Mouse (Mus musculus): ENCODE data around the gene Calm4. TPM values are rescaled to one million over a fixed set of nuclear protein-coding genes. Genes with fewer than 3 reads are reported as not detected.

Gene Calm4
- total RNA-seq, 2 experiments from 2014 or later = not detected

DNA sequence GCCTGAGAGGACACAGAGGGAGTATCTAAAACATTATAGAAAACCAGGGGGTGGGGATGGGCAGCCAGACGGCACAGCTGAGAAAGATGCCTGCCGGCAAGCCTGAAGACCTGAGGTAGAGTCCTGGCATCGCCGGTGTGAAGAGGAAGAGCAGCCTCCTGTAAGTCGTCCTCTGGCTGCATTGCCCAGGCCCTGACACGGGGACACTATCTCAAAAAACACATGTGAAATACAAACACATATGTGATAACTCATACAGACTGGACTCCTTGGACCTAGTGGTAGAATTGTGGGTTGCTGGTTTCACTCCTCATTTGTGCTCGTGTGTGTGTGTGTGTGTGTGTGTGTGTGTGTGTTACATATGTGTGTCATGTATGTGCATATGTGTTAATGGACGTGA lies 23.7 kb downstream of the Calm4 start:
- DNase-seq = no peak

DNA sequence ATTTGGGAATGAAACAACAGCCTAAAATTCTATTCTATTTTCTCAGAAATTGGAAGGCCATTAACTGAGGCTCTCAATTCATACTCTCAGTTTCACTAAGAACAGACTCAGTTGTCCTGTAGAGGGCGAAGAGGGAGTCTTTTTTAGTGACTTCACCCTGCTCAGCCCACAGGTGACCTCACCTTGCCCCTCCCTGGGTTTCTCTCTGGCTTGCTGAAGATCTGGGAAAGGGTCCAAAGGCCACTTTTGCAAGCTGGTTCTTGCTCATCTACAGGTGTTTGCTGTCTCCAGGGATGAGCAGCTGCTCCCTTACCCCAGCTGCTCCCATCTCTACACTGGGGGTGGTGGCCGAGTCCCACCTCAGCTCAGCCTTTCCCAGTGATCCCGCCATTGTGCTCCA lies 24.8 kb downstream of the Calm4 start:
- no peak for DNase-seq

DNA sequence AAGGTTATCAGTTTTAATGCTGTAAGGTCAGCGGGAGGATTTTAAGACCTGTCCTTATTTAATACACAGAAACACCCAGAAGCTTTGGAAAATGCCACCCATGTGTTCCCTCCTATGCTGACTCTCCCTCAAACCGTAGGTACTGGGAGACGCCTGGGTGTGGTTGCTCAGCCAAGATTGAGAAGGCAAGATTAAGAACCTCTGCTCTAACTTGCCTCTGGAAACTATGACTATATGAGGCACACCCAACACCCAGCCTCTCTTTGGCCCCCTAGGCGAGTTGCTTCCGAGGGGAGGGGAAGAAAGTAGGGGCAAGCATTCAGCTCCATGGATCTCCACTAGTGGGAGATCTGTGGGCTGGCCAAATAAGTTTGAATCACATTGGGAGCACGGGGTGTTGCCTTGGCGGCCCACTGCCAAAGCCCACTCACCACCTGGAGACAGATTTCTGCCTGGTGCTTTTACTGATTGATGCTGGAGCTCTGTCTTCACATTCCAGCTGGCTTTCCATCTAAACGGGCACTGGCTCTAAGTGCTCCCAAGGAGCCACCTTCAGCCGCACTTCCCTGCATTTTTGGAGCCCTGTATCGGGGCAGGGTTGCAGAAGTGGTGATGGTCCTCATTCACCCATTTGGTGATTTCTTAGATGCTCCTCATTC lies 25.5 kb downstream of the Calm4 start:
- DNase-seq = no peak

DNA sequence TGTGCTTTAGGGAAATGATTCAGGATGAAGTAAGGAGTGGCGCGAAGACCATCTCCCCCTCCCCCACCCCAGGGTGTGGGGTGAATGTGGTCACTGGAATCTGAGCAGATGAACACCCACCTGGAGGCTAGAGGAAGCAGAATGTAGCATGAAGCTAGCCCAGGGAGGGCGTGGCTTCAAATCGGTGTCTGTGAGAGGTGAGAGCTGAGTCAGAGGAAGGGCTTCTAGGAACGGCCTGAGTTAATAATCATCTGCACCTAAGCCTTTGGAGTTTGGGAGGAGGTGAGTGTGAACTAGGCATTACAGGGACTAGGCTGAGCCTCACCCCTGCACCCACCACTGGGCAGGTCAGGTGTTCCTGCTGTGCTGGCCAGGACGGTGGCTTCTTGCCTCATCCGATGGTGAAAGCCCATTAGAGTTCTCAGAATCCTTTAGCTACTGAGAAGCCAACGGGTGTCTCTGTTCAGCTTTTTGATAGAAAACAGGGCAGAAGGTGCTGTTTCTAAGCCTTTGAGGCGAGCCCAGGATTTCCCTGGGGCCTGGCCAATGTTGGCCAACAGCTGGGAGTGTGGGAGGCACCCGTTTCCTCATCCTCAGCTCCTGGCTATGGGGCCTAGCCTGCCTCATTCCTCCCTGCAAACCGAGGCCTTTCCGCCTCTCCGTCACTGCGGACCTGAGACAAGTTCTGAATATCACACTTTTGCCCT lies 28.2 kb downstream of the Calm4 start:
- DNase-seq = peak in 1 of 2 experiments; percentile 41

DNA sequence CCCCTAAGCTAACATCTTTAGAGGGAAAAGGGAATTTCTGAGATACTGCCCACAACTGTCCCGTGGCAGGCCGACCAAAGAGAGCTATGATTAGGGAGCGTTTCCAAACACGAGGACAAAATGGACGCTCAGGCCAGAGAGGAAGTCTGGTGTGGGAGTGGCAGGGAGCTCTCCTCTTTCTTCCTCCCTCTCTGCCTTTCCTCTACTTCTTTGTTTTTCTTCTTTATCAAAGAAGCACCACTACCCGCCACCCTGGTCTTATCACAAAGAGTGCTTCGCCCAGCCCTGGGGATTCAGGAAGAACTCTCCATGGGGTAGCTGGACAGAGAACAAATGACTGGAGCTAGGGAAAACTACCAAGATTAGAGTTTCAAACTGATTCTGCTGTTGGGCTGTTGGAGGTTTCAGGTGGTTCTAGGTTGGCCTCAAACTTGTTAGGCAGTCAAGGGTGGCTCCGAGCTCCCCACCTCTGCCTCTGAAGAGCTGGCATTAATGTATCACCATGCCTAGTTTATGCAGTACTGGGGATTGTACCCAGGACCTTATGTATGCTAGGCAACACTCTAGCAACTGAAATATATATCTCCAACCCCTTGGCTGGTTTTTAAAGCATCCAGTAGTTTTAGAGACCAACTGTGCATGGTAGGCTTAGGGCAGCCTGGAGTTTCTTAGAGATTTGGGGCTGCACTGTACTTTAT lies 28.9 kb downstream of the Calm4 start:
- DNase-seq = no peak

DNA sequence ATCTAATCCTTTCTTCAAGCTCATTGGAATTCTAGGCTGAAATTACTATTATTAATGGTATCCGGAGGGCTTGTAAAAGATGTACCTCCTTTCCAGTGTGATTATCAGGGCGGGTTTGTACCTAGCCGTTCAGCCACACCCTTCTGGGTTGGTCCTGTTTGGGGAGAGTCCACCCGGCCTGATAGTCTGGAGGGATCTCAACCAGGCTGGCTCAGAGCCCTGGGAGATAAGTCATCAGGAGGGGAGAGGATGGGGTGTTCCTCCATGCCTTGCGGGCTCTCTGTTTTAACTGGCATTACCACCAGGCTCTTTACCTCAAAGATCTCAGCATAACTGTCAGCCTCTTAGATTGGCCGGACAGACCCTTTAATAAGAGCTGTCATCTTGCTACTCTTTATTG lies 29.6 kb downstream of the Calm4 start:
- DNase-seq = no peak

DNA sequence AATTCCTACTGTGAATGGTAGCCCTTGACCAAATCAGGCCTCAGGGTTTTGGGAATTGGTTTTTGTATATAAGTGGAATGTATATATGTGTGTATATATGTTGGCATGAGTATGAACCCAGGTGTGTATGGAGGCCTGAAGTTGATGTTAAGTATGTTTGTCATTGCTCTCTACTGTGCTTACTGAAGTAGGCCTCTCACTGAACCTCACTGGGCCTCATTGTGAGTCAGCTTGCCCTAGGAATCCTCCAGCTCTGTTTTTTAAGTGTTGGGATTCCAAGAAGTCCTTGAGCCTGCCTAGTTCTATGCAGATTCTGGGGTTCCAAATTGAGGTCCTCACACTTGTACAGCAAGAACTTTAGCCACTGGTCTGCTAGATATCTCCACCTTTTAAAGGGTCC lies 32.3 kb downstream of the Calm4 start:
- no peak for DNase-seq

DNA sequence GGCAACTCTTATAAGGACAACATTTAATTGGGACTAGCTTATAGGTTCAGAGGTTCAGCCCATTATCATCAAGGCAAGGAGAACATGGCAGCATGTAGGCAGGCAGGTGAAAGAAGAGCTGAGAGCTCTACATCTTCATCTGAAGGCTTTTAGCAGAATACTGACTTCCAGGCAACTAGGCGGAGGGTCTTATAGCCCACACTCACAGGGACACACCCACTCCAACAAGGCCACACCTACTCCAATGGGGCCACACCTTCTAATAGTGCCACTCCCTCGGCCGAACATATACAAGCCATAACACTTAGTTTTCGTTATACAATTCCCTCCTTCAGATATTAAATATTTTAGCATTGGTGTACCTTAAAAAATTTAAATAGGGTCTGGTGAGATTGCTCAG lies 35.3 kb downstream of the Calm4 start:
- DNase-seq = no peak

DNA sequence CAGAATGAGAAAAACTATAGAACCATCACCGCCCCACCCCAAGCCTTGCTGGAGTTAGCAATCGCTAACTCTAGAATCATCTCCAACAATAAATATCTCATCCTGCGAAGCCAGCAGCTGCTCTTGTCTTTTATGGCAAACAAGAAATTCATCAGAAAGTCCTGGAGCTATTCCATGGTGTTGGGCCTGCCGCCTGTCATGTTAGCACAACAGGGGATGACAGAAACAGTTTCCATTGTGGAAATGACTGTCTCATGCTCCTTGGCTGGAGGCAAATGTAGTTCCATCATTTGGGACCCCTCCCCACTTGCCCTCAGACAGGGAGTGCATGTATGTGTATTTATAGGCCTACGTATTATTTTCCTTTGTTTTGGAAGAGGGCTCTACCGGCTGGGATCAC lies 38.9 kb downstream of the Calm4 start:
- DNase-seq = no peak

DNA sequence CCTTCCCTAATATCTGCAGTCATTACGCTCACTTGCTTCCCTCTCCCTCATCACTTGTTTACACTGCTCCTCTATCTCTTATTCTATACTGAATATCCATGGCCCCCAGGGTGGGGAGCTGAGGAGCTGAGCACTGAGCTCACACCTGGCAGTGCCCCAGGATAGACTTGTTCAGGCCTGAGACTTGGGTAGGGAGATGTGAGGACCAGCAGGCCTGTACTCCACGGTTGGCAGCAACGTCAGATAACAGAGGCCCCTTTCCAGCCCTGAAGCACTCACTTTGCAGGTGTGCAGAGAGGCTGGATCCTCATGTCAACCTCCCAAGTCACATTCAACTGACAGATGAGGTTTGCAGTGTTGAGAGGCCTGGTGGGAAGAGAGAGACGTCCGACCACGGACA lies 39.6 kb downstream of the Calm4 start:
- DNase-seq = no peak

DNA sequence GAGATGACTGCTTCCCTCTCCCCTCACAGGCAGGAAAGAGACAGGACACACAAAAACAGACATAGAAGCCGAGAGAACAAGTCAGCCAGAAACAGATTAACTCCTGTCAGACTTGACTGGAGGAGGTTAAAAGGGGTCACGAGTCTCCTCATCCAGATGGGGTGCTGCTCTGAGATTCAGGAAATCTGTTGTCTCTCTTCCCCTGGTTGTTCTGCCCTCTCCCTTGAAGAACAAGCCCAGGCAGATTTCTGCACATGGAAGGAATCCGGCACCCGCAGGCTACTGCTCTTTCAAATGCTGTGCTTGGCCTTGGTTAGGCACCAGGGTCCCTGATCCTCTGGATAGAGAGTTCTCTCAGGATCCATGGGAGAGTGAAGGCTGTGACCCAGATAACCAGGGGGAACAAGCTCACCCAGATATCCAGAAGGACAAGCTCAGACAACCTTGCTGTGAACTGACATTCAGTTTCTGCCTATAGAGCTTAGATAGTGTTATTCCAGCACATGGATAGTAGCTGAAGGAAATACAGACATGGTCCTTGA lies 40.2 kb downstream of the Calm4 start:
- DNase-seq = no peak

DNA sequence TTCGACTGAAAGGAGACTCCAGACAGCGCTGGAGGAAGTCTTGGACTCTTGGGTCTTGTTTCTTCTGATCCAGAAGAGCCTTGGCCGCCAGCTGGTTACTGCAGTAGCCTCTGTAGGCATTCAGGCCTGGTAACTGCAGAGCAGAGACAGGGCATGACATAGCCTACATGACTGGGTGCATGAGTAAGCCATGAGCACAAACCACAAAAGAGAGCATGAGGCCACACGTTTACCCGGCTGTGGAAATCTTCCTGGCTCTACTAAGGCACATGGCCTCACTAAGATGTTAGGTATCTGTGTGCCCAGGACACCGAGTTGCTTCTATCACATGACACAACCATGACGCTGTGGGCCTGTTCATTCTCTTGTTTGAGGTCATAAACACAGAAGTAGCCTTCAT lies 49.1 kb downstream of the Calm4 start:
- no peak for DNase-seq

Other genes with a start within 250 kb of the Calm4 start
- gene Fam208b, start 226.6 kb upstream of the Calm4 start, total RNA-seq (2021) = 10 to 100 TPM; 23.0 to 25.0 TPM
- gene Asb13, start 203.7 kb upstream of the Calm4 start, total RNA-seq (2021) = 10 to 100 TPM; 12.1 to 15.5 TPM
- gene Calml3, start 33.4 kb upstream of the Calm4 start, total RNA-seq (2021) = under 1 TPM; 0.33 to 0.36 TPM
- not detected for gene Calm5, start 16.4 kb downstream of the Calm4 start, total RNA-seq (2021)
- 100 to 1,000 TPM; 163 to 196 TPM for gene Net1, start 80.5 kb downstream of the Calm4 start, total RNA-seq (2021)
- gene Tubal3, start 80.5 kb downstream of the Calm4 start, total RNA-seq (2021) = not detected
- gene Ucn3, start 107.6 kb downstream of the Calm4 start, total RNA-seq (2021) = not detected
- under 1 TPM; 0.89 TPM for gene Akr1c14, start 211.3 kb downstream of the Calm4 start, total RNA-seq (2021)